28 mouse cellular contexts compared by ENCODE assay signal in genomic region chr10:43646326-43646725, GRCm38 (mm10).
DNase-seq lines count a peak whose midpoint lies in the region; ATAC-seq and TF ChIP-seq lines count a peak whose summit lies in the region.
"Had no signal": no experiment of that assay in that cellular context is flagged by ENCODE, and none has a peak within 500 bp of the region (broad histone marks: within the 10 kb centered on the region; RNA-seq: fewer than 3 reads in every experiment).

No protein-coding gene starts in this region.

- peak overlapping the region; percentile 76 for H3K27ac ChIP-seq in liver, embryonic 14.5 days
- H3K27ac ChIP-seq in forebrain, embryonic 14.5 days (ENCODE audit: low read depth, low read length), result no peak overlapping the region
- H3K27ac ChIP-seq: forebrain, embryonic 10.5 days; gastrocnemius, adult 2 months; heart, adult 2 months; heart, embryonic 13.5 days; layer of hippocampus, adult 2 months; left cerebral cortex, adult 2 months; midbrain, embryonic 12.5 days; neural tube, embryonic 13.5 days; stomach, embryonic 15.5 days had no signal

- ATAC-seq in G1E (ENCODE audit: extremely low read depth, insufficient number of reproducible peaks, low FRiP score, poor library complexity, severe bottlenecking), result peak; percentile 74
- ATAC-seq in erythroid progenitor cell, adult 5-6 weeks (replicated peaks; ENCODE audit: low FRiP score, poor library complexity, severe bottlenecking), result peak; percentile 37
- peak; percentile 75 for ATAC-seq in liver, embryonic 14.5 days (ENCODE audit: insufficient read depth)
- peak; percentile 86 for ATAC-seq in megakaryocyte-erythroid progenitor cell, adult 5-6 weeks (replicated peaks; ENCODE audit: low FRiP score, low TSS enrichment, poor library complexity, severe bottlenecking)
- no peak for ATAC-seq in forebrain, embryonic 14.5 days
- ATAC-seq: forebrain, embryonic 16.5 days; hindbrain, embryonic 16.5 days had no signal

- no peak overlapping the region; the same call in 1 of the 2 replicates for H3K4me3 ChIP-seq in G1E (ENCODE audit: low read depth, low read length)
- H3K4me3 ChIP-seq in liver, embryonic 14.5 days (ENCODE audit: insufficient read depth in 1 of 2, low read depth in 2 of 2, low read length in 2 of 2), result no peak overlapping the region
- no peak overlapping the region for H3K4me3 ChIP-seq in forebrain, embryonic 14.5 days (ENCODE audit: low read depth, low read length)
- H3K4me3 ChIP-seq: forebrain, embryonic 10.5 days; gastrocnemius, adult 2 months; heart, adult 2 months; heart, embryonic 13.5 days; layer of hippocampus, adult 2 months; left cerebral cortex, adult 2 months; midbrain, embryonic 12.5 days; neural tube, embryonic 13.5 days; stomach, embryonic 15.5 days had no signal

- H3K27me3 ChIP-seq in G1E (ENCODE audit: insufficient read depth, low read length), result no peaks in the 10 kb centered on the region
- no peaks in the 10 kb centered on the region for H3K27me3 ChIP-seq in liver, embryonic 14.5 days (ENCODE audit: control insufficient read depth, insufficient read depth, low read length)
- no peaks in the 10 kb centered on the region for H3K27me3 ChIP-seq in forebrain, embryonic 14.5 days (replicated peaks; ENCODE audit: control insufficient read depth, insufficient read depth, low read length)
- H3K27me3 ChIP-seq: heart, embryonic 13.5 days; midbrain, embryonic 12.5 days; neural tube, embryonic 13.5 days; stomach, embryonic 15.5 days had no signal

- peak; percentile 66 for TF ChIP-seq EP300 in liver, embryonic 14.5 days (IDR thresholded peaks at IDR 0.05; ENCODE audit: low read depth)

- H3K9ac ChIP-seq in liver, embryonic 14.5 days (replicated peaks), result peak overlapping the region; percentile 51
- H3K9ac ChIP-seq in forebrain, embryonic 14.5 days (ENCODE audit: low read length), result no peak overlapping the region
- H3K9ac ChIP-seq: heart, embryonic 13.5 days; lung, embryonic 14.5 days; midbrain, embryonic 12.5 days; neural tube, embryonic 13.5 days; stomach, embryonic 15.5 days had no signal

- H3K36me3 ChIP-seq in G1E (replicated peaks), result no peaks in the 10 kb centered on the region
- H3K36me3 ChIP-seq in liver, embryonic 14.5 days (replicated peaks; ENCODE audit: control insufficient read depth, insufficient read depth, low read depth), result no peaks in the 10 kb centered on the region
- no peaks in the 10 kb centered on the region for H3K36me3 ChIP-seq in forebrain, embryonic 14.5 days (ENCODE audit: control insufficient read depth, insufficient read depth, low read length)
- H3K36me3 ChIP-seq: forebrain, embryonic 10.5 days; heart, embryonic 13.5 days; midbrain, embryonic 12.5 days; neural tube, embryonic 13.5 days; stomach, embryonic 15.5 days had no signal

- 26% methylated on average over 4 of the region's 4 CpGs for WGBS in liver, embryonic 14.5 days (ENCODE audit: insufficient replicate concordance)
- 77% methylated on average over 4 of the region's 4 CpGs for WGBS in forebrain, embryonic 14.5 days

- peak overlapping the region; percentile 39 for H3K4me2 ChIP-seq in liver, embryonic 14.5 days (ENCODE audit: low read depth)
- H3K4me2 ChIP-seq in forebrain, embryonic 14.5 days (ENCODE audit: low read length), result no peak overlapping the region
- H3K4me2 ChIP-seq: heart, embryonic 13.5 days; lung, embryonic 14.5 days; midbrain, embryonic 12.5 days; neural tube, embryonic 13.5 days; stomach, embryonic 15.5 days had no signal

- no peak for TF ChIP-seq CTCF in G1E (IDR thresholded peaks at IDR 0.05; ENCODE audit: low read depth, low read length)
- no peak for TF ChIP-seq CTCF in liver, embryonic 14.5 days (IDR thresholded peaks at IDR 0.05; ENCODE audit: low read depth)

- no peak for DNase-seq in G1E (ENCODE audit: low spot score)
- DNase-seq in liver, embryonic 14.5 days (ENCODE audit: low read depth in 3 of 3, low spot score in 3 of 3), result no peak
- no peak for DNase-seq in Muller cell, postnatal 12 days (ENCODE audit: inconsistent ontology term)
- DNase-seq in forebrain, embryonic 14.5 days (ENCODE audit: low spot score), result no peak
- DNase-seq in thymus, postnatal 14 days, result no peak
- DNase-seq: adrenal gland, adult 8-10 months; cerebellum, adult 2 months; cerebellum, postnatal 25 days; gastrocnemius, adult 2 months; gastrocnemius, postnatal 36 days; heart, adult 2 months; heart, postnatal 10 days; kidney, adult 2 months; kidney, postnatal 36 days; left cerebral cortex, postnatal 4 days; lung, embryonic 14.5 days; right cerebral cortex, postnatal 14 days had no signal

- peaks cover 72% of the 10 kb centered on the region for H3K4me1 ChIP-seq in G1E (ENCODE audit: insufficient read depth, low read depth, low read length)
- H3K4me1 ChIP-seq in liver, embryonic 14.5 days (replicated peaks; ENCODE audit: control insufficient read depth in 2 of 2, insufficient read depth in 2 of 2, low read length in 1 of 2), result peaks cover 49 to 57% of the 10 kb centered on the region in 2 experiments
- 0 out of 2 replicates have a peak, but pooled peaks cover 2% of the 10 kb centered on the region for H3K4me1 ChIP-seq in forebrain, embryonic 14.5 days (ENCODE audit: control insufficient read depth, insufficient read depth, low read length)
- H3K4me1 ChIP-seq: midbrain, embryonic 12.5 days; neural tube, embryonic 13.5 days; stomach, embryonic 15.5 days had no signal

- no peaks in the 10 kb centered on the region for H3K9me3 ChIP-seq in G1E (replicated peaks)
- no peaks in the 10 kb centered on the region for H3K9me3 ChIP-seq in liver, embryonic 14.5 days (ENCODE audit: control insufficient read depth, low read length)
- no peaks in the 10 kb centered on the region for H3K9me3 ChIP-seq in forebrain, embryonic 14.5 days (replicated peaks; ENCODE audit: control insufficient read depth, low read length)
- H3K9me3 ChIP-seq: forebrain, embryonic 10.5 days; heart, embryonic 13.5 days; midbrain, embryonic 12.5 days; neural tube, embryonic 13.5 days; stomach, embryonic 15.5 days had no signal
